Mouse (Mus musculus) frontal cortex, adult (tissue): ENCODE measurements around the gene Ss18l1.

Source experiments
- ATAC-seq: cut with Nextera tagmentation; 2 replicates; pipeline ENCODE4 v1.9.2; 2017; ENCODE audit warnings: mild to moderate bottlenecking, moderate library complexity, mixed read lengths; ENCODE audit not compliant: low TSS enrichment

The Ss18l1 gene

GRCm38 (mm10) chr2:180042256-180042857, at the start of gene Ss18l1, which contains the start of gene Psma7:
Gene Ss18l1 (plus strand): TSS chr2:180042509.
Gene Psma7 (minus strand): TSS chr2:180042433.
- ATAC-seq: peak; percentile 79

DNA sequence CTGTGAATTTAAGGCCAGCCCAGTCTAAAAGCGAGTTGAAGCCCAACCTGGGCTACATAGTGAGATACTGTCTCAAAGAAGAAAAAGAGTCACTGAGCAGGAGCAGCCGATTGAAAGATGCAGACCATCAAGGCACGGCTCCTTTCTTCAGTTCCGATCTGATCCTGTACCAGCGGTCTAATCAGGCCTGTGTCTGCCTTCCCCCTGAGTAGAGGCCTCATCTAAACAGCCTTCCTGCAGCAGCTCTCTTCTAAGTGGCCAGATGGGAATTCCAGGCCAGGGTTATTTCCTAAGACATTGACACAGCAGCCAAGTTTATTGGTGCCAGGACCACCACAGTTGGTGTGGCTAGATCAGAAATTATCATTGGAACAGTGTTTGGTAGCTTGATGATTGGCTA, 49.2 kb upstream of the Ss18l1 start:
- no peak for ATAC-seq

DNA sequence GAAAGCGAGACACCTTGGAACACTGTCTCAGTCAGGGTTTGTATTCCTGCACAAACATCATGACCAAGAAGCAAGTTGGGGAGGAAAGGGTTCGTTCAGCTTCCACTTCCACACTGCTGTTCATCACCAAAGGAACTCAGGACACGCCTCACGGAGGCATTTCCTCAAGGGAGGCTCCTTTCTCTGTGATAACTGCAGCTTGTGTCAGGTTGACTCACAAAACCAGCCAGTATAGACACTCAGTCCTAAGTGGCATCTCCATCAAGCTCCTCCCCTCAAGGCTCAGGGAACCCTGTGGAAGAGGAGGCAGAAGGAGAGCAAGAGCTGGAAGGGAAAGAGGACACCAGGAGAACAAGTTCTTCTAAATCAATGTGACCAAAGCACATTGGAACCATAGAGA, 43.9 kb upstream of the Ss18l1 start:
- ATAC-seq: no peak

DNA sequence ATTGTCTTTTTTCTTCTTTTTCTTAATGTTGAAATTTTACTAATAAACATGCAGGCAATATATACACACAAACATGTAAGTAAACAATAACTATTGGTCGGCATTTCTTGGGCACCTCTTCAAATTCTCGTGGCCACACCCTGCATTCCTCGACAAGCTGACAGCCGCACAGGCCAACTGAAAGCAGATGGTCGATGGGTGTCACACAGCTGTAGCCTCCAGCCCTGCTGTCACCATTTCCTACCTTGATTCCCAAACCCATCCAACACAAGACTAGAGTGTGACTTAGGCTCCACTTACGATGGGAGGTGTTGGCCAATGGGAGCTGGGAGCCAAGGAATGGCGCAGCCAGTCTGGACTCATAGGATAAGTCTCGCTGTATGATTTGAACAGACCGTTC, 40.7 kb upstream of the Ss18l1 start:
- ATAC-seq: no peak

DNA sequence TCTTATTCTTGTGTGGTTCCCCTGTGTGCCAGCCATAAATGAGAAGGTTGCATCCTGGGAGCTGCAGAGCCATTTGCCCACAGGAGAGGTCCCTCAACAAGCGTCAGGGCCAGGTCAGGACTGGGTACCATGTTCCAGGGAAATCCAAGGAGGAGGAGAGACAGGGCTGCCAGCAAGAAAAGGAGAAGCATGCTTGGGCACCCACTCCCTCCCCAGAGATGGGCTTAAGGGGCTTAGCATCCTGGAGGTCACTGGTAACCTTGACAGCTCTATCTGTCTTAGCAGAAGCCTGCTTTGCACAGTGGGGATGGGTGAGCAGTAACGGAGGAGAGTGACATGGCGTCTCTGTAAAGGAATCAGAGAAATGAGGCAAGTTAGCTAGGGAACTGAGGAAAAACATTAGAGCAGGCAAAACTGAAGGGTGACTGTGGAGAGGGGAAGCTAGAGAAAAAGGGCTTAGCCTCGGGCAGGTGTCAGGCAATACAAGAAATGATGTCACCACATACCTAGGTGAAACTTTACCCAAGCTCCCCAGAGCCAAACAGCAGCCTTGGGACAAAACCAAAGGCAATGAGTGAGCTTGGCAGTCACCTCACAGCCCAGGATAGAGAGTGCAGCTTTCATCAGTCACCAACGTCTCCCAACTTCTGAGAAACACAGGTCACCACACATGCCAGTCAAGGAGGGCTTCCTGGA, 36.5 kb upstream of the Ss18l1 start:
- no peak for ATAC-seq

DNA sequence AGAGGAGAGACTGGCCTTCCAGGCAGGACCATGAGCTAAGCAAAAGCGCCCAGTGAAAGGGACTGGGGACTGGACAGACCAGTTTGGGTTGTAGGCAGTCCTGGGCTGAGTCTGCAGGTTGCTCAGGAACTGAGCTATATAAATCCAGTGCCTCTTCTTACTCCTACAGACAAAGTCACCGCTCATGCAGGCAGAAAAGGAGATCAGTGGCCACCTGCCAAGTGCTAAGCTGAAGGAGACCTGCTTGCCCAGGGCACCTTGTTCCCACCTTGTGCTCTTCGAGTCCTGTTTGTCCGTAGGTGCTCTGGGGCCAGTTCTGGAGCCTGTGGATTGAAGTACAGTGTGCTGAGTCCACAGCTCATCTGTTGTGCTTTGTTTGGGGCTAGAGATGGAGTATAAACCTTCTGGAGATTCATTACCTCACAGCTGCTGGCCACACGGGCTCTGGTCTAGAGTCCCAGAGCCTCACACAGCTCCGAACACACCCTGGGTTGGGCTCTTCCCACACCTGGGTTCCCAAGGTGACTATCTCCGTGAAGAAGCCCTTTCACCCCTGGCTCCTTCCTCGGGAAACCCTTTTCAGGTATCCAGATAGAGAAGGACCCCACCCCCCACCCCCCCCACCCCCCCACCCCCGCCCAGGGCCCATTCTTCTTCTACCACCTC, 35.8 kb upstream of the Ss18l1 start:
- no peak for ATAC-seq

DNA sequence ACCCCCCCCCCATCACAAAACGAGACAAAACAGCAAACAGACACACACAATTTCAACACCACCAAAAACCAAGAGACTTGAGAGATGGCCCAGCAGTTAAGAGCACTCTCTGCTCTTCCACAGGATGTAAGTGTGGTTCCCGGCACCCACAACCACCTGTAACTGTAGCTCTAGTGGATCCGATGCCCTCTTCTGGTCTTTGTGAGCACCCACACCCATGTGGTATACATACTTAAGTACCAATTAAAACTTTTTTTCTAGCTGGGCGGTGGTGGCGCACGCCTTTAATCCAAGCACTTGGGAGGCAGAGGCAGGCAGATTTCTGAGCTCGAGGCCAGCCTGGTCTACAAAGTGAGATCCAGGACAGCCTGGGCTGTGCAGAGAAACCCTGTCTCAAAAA, 31.6 kb upstream of the Ss18l1 start:
- ATAC-seq: no peak

DNA sequence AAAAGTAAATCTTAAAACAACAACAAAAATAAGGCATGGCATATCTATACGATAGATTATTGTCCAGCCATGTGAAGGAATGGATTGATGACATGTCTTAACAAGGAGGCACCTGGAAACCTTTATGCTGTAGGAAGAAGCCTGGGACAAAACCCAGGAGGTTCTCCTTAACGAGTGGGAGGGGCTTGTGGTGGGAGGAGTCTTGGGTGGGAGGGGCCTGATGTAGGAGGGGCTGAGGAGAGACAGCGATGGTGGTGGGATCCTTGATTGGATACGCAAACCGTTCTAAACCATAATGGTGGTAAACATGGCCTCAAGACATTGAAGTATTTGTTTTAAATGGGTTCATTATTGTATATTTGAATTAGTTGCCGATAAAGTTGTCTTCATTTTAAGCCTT, 30.9 kb upstream of the Ss18l1 start:
- ATAC-seq: no peak

GRCm38 (mm10) chr2:180013686-180014085, 28.6 kb upstream of the Ss18l1 start:
- ATAC-seq: no peak

DNA sequence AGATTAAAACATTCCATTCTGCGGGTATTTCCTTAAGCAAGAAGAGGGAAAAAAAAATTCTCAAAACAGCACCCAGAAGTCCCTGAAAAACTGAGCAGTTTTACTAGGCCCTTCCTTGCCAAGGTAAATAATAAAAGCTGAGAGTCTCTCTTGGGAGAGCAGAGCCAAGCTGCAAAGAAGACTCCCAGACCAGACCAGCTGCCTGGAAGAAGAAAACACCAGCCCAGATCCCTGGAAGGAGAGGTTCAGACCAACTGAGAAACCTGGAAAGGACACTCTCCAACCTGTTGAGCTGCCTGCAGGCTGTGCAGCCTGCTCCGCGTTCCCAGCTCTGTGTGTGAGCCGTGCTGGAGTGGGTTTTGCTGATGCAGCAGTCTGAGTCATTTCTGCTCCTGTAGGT, 24.7 kb upstream of the Ss18l1 start:
- no peak for ATAC-seq

DNA sequence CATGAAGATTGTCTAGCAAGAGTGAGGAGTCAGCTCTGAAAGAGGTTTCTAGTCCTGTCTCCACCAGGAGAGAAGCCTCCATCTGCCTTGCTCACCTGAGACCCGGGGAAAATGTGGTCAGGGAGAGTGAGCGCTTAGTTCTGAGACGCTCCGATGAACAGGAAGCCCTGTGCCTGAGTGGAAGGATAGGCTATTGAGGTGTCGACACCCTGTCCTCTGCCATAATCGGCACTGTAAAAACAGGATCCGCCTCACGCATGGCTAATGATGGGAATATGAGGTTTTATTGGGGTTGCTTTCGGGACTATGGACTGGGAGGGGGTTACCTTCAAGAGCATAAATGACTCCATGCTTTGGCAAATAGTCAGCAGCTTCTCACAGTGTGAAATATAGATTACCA, 23.7 kb upstream of the Ss18l1 start:
- no peak for ATAC-seq

DNA sequence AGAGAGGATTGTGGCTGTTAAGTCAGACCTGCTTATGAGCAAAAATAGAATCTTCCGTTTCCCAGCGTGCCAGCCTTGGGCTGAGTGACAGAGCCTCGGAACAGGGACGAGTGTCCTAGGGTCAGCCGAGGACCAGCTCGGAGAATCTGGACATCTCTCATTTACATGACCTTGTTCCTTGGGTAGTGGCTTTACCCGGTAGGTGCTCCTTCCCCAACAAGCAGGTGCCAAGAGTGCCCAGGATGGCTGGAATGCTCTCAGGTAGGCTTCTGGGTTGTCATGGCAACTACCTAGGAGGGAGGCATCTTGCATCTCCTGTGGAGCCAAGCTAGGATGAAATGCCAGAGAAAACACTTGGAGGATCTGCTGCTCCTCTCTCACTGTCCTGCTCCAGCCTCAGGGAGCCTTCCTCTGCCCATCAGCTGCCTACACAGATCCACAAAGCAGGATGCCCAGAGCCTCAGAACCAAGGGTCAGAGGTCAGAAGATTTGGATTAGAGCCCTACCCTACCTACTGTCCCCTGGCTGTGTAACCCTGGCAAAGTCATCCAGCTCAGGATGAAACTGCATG, 22.1 kb upstream of the Ss18l1 start:
- peak; percentile 47; the same call in 1 of the 2 replicates for ATAC-seq

DNA sequence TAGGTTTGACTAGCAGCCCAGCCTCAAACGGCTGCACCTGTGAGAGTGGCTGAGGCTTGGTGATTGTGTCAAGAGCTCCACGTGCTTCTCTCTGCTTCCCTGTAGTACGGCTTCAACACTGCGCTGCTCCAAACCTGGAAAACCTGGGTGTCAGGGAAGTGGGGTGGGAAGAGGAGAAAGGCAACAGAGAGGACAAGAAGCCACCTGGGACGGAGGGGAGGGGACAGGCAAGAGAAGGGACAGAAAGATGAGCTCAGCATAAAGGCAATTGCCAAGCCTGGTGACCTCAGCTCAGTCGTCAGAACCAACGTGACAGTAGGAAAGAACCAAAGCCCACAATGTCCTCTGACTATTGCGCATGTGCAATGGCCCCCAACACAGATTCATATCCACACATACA, 21.4 kb upstream of the Ss18l1 start:
- no peak for ATAC-seq

DNA sequence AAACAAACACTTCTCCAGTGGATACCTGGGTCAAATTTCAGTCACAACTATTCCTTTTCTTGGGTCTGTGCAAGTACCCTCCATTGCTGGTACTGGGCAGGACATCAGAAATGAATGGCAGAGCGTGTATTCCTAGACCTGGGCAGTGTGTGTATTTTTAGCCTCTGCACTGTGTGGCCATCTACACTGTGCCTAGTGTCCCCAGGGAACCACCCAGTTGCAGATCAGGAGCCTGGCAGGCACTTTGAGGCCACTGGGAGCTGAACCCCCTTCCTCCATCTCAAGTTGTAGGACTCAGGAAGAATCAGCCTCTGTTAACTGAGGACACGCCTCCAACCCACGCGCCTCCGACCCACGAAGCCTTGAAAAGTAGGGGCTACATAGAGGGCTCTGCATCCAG, 19.6 kb upstream of the Ss18l1 start:
- no peak for ATAC-seq

DNA sequence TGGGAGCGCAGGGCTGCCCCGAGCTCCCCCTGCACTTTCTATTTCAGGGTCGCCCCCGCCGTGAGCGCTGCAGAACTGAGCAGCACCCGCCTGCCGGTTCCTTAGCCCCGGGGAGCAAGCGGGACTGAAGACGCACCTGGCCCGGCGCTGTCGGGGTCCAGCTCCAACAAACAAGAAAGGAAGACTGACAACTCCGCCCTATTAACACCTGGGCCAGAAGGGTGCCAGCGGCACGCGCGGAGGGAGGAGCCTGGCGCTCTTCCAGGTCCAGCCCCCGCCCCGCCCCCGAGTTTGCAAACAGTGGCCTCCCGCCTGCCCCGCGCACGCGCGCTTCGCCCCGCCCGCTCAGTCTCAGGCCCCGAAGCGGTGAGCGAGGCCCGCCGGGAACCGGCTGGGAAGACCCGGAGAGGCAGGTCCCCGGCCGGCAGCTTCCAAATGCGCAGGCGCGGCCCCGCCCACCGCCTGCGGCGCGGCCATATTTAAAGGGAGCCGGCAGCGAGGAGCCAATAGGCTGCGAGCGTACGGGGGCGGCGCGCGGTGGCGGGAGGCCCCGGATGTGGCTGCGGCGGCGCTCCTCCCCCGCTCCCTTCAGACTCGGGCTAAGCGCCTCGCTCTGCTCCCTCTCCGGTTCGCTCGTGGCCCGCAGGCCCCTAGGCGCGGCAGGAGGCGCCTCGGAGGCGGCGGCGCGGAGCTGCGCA, 17.8 kb upstream of the Ss18l1 start, which contains the start of gene Lsm14b:
Lsm14b (plus strand) TSS at position 587 of the 698 bp plus-strand sequence.
- peak; percentile 88 for ATAC-seq

DNA sequence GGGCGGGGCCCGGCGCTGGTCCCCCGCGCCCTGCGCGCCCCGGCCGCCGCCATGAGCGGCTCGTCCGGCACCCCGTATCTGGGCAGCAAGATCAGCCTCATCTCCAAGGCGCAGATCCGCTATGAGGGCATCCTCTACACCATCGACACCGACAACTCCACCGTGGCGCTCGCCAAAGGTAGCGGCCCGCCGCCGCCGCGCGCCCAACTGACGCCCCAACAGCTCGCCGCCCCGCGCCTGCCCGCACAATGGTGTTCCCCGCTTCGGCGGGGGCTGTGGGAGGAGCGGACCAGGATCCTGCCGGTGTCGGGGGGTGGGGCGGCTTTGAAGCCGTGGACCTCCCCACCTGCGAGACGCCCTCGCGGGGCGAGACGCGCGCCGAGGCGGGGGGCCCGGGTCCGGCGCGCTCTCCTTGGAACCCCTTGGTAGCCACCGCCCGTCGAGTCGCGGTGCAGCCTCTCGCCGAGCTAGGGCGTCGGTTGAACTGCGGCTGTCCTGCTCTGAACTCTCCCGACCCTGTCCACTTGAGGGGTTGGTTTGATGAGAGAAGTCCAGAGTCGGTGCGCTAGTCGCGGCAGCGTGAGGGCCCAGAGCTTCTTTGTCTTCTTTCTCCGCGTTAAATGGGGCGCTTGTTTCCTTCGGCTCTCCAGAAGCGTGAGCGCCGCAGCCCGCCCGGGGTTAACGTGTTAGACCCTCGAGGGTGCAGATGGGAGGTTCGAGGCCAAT, 17.0 kb upstream of the Ss18l1 start:
- ATAC-seq: peak; percentile 22

GRCm38 (mm10) chr2:180025861-180026200, 16.5 kb upstream of the Ss18l1 start:
- no peak for ATAC-seq

DNA sequence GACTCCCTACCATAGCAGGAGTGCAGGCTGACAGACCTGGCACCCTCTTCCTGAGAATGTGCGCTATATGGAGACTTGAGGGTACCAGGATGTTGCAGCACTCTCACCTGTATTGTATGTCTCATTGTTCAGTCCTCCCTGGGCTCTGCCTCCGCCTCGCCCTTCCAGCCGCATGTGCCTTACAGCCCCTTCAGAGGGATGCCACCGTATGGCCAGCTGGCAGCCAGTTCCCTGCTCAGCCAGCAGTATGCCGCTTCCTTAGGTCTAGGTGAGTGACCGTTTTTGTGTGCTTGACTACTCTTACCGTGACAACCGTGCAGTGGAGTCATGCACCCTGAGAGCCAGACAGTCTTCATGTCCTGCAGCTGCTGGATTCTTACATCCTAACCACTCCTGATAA, 14.5 kb upstream of the Ss18l1 start:
- no peak for ATAC-seq

DNA sequence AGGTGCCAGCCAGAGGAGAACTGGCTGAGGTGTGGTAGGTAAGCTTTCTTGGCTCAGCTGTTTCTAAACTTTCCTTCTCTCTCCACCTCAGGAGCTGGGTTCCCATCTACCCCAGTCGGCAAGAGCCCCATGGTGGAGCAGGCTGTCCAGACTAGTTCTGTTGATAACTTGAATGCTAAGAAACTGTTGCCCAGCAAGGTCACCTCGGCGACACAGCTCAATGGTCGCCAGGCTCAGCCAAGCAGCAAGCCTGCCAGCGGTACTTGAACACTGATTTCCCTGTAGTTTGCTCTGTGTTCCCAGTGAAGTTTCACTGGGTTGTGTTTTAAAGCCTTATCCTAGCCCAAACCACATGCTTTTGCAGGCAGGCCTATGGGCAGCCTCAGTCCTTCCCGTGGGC, 11.0 kb upstream of the Ss18l1 start:
- ATAC-seq: no peak

GRCm38 (mm10) chr2:180032925-180033324, 9.4 kb upstream of the Ss18l1 start:
- ATAC-seq: no peak

- no peak for ATAC-seq
Observed at GRCm38 (mm10) chr2:180033956-180034355, 8.4 kb upstream of the Ss18l1 start.

- ATAC-seq: no peak
Observed at GRCm38 (mm10) chr2:180034753-180035152, 7.6 kb upstream of the Ss18l1 start.
